Mouse (Mus musculus) brain, embryonic 14.5 days (tissue): ENCODE data around the gene Kifc1.

Experiments used
- CTCF ChIP-seq: fragments of 200-500 bp; IDR thresholded peaks from 2 replicates; pipeline ENCODE4 v1.5.1; 2012; ENCODE audit warnings: inconsistent platforms, mild to moderate bottlenecking, moderate library complexity, borderline replicate concordance; ENCODE audit not compliant: insufficient read depth, insufficient read length; ENCODE audit errors: extremely low read depth
- POLR2A ChIP-seq: fragments of 200-500 bp; IDR thresholded peaks from 2 replicates; pipeline ENCODE4 v1.6.1; 2012; ENCODE audit warnings: mild to moderate bottlenecking, inconsistent platforms, borderline replicate concordance; ENCODE audit not compliant: poor library complexity, insufficient read depth, insufficient read length, severe bottlenecking; ENCODE audit errors: extremely low read depth

- no peak for TF ChIP-seq CTCF
- no peak for TF ChIP-seq POLR2A
Observed at GRCm38 (mm10) chr17:33829561-33829960, 60.9 kb downstream of the Kifc1 start.
